Mouse (Mus musculus) ovary, adult 18-20 months (tissue): ENCODE measurements around the gene Cnga3.

ENCODE experiments used
- DNase-seq: peaks from one replicate; pipeline ENCODE4 v3.0.0; 2022; ENCODE audit warnings: low spot score, mixed read lengths

Gene Cnga3

DNA sequence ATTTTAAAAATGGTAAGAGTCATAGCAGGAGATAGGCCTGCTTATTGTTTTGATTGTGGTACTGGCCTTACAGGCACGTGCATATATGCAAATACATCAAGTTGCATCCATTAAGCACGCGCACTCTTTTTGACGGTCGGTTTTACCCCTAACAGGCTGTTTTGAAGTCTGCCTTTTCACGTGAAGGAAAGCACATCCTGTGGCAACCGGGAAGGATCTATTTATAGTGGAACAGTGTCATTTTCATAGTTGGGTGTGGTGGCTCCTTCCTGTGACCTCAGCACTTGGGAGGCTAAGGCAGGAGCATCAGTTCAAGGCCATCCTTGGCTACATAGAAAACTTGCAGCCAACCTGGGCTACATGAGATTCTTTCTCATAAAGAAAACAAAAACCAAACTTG is 72.3 kb downstream of the Cnga3 start:
- DNase-seq = no peak

DNA sequence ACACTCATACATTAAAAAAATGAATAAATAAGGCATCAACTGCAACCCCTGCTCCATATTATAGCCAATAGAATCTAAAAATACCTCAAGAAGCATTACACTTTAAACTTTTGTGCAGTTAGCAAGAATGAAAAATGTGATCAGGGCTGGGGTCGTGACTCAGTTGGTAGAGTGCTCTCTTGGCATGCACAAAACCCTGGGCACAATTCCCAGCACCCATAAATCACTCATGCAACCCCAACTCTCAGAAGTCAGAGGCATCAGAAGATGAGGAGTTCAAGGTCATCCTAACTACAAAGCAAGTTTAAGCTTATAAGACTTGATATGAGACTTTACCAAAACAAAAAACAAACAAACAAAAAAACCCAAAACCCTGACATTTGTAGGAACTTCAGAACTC is 73.5 kb downstream of the Cnga3 start:
- no peak for DNase-seq

DNA sequence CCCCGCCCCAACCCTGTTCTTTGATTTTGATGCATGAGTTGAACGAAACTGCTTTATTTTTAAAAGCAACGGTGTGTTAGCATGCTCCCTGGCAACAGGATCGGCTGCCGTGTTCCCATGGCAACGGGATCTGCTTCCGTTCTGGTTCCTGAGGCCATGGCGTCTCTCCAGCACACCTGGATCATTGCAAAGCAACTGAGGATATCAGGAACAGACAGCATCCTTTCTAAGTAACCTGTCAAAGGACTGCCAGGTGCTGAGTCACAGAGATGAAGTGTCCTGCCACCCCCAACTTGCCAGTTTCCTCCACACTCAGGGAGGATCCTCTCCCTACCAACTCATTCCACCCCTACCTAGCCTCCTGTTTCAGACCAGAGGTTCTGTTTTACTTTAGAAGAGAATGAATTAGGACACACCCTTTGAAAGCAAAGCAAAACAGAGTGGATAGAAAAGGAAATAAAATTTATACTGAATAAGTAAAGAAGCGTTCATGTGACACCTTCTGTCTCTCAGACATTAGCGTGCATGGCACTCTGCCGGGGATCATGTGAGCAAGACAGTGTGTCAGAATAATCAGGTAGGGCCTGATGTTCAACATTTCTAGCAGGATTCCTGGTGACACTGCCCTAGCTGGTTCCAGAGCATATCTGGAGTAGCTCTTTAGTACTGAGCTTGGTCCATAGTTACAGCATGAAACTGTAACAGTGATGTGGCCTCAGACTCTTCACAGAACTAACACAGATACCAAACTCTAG is 74.1 kb downstream of the Cnga3 start:
- DNase-seq = no peak

DNA sequence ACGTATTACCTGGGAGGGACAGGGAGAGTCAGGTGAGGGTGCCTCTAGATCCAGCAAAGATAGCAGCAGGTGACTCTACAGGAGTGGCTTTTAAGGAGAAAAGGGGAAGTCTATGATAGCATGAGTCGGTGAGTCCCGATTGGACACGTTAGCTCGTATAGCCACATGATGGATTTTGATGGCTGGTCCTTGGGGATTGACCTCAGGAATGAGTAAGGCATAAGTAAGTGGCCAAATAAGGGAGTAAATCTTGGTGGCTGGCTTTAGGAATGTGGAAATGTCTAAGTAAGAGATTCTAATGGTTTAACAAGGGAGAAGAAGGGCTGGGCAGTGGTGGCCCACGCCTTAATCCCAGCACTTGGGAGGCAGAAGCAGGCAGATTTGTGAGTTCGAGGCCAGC is 74.7 kb downstream of the Cnga3 start:
- DNase-seq = no peak

DNA sequence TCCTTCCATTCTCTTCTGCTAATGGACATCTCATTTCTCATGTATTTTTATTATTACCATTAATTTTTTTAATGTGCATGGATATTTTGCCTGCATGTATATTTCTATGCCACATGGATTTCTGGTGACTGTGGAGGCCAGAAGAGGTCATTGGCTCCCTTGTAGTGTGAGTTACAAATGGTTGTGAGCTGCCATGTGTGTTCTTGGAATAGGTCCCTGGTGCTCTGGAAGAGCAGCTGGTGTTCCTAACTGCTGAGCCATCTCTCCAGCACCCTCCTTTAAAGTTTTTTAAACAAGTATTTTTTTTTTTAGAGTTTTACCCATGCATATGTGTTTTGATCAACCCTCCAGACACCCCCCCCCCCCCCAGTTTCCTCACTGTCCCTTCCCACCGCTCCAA is 82.2 kb downstream of the Cnga3 start:
- no peak for DNase-seq

DNA sequence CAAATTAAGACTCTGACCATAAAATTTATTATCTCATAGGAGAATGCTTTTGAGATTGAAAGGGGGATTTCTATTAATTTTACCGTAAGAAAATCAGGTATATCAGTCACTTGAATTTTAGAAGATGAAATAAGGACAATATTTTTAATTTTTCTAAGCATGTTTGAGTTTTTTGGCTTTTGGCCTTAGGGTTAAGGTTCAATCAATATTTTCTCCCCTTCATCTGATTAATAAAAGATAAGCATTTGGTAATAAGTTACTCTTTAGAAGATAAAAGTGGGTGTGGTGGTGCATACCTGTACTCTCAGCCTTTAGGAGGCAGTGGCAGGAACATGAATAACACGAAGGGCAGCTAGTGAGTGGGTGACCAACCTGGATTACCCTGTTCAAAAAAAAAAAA is 84.7 kb downstream of the Cnga3 start:
- no peak for DNase-seq

DNA sequence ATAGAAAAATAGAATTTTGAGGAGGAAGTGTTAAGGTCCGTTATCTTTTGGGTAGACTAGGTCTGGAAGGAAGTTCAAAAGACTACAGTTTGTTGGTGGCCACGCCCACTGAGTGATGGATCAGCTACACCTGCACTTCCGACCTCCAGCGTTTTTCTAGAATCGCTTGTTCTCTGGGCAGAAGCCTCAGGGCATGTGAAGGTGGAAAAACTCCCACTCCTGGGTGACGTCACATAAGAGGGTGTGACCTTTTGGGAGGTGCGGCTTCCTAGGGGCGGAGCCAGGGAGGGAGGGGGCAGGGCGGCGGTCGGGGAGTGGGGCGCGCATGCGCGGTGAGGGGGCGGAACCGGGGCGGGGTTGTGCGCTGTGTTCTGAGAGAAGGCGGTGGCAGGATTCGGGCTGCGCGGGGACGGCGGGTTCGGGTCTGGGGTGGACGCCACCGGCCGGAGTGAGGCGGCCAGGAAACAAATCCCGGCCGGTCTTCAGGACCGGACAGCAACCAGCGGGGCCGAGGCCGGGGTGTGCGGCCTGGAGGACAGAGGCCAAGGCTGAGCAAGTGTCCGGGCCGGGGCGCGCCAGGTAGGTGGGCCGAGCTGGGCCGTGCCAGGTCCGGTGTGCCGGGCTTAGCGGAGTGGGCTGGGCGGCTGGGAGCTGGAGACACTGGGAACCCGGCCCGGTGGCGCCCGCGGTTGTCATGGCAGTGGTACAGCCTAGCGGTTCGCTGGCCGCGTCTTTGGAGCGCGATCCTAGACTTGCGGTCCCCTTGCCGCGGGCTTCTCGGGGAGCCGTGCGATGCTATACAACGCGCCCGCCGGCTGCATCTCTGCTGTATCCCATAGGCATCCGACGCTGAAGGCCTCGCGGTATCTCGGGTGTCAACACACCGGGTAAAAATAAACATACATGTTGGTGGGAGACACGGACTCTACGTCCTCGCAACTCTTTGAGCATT is 85.6 kb downstream of the Cnga3 start, which contains the start of gene Inpp4a:
TSS of gene Inpp4a (plus strand) at position 326 of the 952 bp plus-strand sequence.
- peak; percentile 84 for DNase-seq

DNA sequence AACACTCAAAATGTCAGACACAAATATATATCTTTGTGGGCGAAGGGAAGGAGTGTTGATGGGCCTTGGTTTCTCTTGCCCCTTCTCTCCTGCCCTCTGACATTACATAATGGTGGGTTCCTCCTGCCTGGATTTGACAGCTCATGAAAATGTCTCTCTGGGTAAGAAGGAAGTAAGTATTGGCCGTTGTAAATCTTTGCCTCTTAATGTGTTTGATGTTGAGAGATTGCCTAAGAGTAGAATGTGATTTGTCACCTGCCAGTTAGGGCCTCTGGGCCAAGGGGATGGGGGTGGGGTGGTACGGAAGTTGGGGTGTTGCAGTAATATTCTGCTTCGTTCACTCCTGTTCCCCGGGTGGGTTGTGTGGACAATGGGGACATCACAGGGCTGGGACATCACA is 86.4 kb downstream of the Cnga3 start:
- DNase-seq = no peak

DNA sequence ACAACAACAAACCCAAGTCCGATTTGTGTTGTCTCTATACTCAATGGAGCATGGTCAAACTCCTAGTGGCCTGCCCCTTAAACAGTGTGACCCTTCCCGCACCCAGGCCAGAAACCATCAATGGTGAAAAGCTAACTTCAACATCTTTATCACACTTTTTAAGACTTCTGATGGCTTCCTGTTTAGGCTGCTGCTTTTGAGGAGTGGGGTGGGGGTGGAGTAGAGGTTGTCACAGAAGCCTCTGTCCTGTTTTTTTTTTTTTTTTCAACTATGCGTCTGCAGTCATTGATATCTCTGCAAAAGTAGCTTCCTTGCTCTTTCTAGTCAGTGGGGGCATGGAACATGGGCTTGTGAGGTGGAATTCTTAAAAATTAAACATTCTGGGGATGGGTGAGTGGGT is 88.6 kb downstream of the Cnga3 start:
- DNase-seq = no peak

DNA sequence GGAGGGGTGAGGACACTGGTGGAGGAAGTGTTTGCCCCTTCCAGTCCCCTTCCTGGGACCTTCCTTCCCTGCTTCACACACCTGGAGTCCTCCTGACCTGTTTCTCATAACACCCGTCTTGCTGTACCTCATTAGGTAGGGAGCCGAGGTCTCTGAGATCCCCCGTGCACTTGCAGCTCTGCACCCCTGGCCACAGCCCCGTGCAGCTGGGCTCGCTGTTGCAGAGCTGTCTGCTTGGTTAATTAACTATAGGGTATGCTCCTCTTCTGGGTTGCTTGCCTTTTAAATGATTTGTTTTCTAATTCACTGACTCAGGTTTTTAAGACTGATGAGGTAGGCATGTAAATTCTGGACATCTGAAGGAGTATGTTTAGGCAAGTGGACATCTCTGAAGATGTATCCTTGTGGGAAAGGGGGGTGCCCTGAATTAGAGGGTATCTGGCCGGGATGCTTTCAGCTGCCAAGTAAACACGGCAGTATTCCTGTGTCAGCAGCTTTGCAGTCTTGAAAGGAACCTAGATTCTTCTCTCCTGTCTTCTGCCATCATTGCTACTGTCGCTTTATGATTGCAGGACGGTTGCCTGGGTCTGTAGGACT is 91.6 kb downstream of the Cnga3 start:
- no peak for DNase-seq

DNA sequence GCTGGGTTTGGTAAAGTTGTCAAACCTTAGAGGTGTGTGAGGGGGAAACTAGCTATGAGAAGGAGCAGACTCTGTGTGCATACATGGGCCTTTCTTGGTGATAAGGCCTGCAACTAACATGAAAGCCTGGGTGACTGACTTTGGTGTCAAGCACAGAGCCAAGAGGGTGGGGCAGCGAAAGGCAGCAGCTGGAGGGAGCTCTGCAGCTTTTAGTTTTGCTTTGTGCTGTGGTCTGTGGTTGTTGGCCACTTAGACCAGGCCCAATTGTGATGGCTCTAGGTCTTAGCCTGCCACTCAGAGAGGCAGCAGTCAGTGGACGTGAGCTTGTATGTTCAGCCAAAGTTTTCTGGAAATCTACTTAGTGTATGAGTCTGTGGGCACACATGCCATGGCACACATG is 93.4 kb downstream of the Cnga3 start:
- no peak for DNase-seq

DNA sequence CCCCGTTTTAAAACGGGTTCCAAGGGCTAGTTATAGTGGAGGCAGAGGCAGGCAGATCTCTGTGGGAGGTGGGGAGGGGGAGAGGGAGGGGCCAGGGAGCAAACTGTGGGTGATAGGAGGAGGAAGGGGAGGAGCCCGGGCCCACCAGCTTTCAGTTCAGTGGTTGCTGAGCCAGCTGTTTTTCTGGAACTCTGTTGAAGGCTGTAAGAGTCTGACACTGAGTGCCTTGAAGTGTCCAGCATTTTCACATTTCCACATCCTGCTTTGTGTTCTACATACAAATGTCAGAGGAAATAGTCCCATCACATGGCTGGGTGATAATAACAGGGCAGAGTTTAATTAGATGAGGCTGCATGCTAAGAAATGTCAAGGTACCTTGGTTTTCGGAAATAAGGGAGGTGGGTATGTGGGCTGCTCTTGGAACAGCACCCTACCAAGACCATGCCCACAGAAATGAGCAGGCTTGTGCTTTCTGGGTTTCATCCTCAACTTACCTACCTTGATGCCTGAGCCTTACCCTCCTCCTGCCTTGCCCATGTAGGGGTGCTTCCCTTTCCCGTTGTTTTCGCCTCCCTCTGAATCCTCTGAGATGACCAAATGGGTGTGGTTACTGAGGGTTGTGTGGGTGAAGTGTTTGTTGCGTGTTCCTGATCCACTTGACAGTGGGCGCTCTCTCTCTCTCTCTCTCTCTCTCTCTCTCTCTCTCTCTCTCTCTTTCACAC is 93.9 kb downstream of the Cnga3 start:
- DNase-seq = no peak

DNA sequence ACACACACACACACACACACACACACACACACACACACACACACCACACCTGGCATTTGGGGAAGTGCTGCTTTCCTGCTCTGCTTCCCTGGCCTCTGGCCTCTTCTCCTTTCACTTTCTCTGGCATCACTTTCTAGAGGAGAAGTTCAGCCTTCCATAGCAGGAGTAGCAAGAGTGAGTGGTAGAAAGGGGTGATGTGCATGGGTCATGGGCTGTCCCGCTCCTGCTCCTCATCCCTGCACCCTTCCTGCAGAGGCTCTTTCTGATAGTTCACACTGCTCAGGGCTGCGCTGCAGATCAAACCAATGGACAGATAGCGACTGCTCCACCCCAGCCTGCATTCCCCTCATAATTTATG is 94.5 kb downstream of the Cnga3 start:
- DNase-seq = no peak

DNA sequence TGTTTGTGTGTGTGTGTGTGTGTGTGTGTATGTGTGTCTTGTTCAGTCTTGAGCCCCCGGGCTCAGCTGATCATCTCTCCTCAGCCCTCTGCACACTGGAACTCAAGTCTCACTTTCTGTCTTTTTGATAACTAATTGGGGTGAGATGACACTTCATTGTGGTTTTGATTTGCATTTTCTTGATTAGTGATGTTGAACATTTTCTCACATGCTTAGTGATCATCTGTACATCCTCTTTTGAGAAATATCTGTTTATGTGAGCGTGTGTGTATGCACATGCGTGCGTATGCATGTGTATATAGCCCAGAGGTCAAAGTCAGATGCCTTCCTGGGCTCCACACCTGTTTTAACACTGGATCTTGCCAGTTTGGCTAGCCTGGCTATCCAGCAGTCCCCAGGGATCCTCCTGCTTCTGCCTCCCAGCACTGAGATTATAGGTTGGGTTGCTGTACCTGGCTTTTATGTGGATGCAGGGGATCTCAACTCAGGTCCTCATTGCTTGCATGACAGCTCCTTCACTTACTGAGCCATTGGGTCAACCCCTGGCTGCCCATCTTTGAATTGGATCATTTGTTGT is 95.8 kb downstream of the Cnga3 start:
- DNase-seq = no peak
